Mouse (Mus musculus): Measurements from ENCODE around the gene Ift27. TPM values are rescaled to one million over a fixed set of nuclear protein-coding genes. Genes with fewer than 3 reads are reported as not detected.

Ift27 gene
- polyA plus RNA-seq (2014; fragmentation: Nextera tagmentation; extraction: Ambion mirVana), result 42.1 and 48.2 TPM in 2 replicates

- peak; percentile 94 for ATAC-seq (replicated peaks; ENCODE audit: insufficient number of reproducible peaks, low FRiP score, low TSS enrichment)
- Histone ChIP-seq H3K27ac (ENCODE audit: low read depth, low read length) (peak within 1 kb of the TSS; percentile 22; the same call in 1 of the 2 replicates), H3K4me1 (ENCODE audit: control insufficient read depth, insufficient read depth, low read length) (peaks cover 10% of the 10 kb centered on the region; the same call in 1 of the 2 replicates), H3K27me3 (ENCODE audit: control insufficient read depth, insufficient read depth, low read length) (no peaks in the 10 kb centered on the region), H3K36me3 (ENCODE audit: control insufficient read depth, insufficient read depth, low read length) (no peaks in the 10 kb centered on the region), H3K4me2 (peak within 1 kb of the TSS; percentile 96), H3K9me3 (replicated peaks; ENCODE audit: control insufficient read depth, low read length) (no peaks in the 10 kb centered on the region), H3K9ac (ENCODE audit: low read depth, low read length) (peak within 1 kb of the TSS; percentile 77), H3K4me3 (ENCODE audit: low read depth, low read length) (peak within 1 kb of the TSS; percentile 70)
- 2% methylated on average over 40 of the region's 40 CpGs for WGBS (ENCODE audit: insufficient replicate concordance)
Observed at GRCm38 (mm10) chr15:78173972-78174886, at the start of gene Ift27. Gene Ift27, minus strand, starts transcription at chr15:78174107.

GRCm38 (mm10) chr15:78215269-78215668 is 41.4 kb upstream of the Ift27 start:
- H3K4me1 ChIP-seq (ENCODE audit: control insufficient read depth, insufficient read depth, low read length), result no peaks in the 10 kb centered on the region
- no peak overlapping the region for H3K27ac ChIP-seq (ENCODE audit: low read depth, low read length)
- 0 out of 2 replicates have a peak, but pooled peaks cover 2% of the 10 kb centered on the region for H3K9me3 ChIP-seq (replicated peaks; ENCODE audit: control insufficient read depth, low read length)
- no peaks in the 10 kb centered on the region for H3K36me3 ChIP-seq (ENCODE audit: control insufficient read depth, insufficient read depth, low read length)
- H3K4me2 ChIP-seq, result no peak overlapping the region
- no peak for ATAC-seq (replicated peaks; ENCODE audit: insufficient number of reproducible peaks, low FRiP score, low TSS enrichment)
- no peak overlapping the region for H3K4me3 ChIP-seq (ENCODE audit: low read depth, low read length)
- H3K9ac ChIP-seq (ENCODE audit: low read depth, low read length), result no peak overlapping the region
- 81% methylated on average over 9 of the region's 9 CpGs for WGBS (ENCODE audit: insufficient replicate concordance)
- no peaks in the 10 kb centered on the region; the same call in 1 of the 2 replicates for H3K27me3 ChIP-seq (ENCODE audit: control insufficient read depth, insufficient read depth, low read length)

GRCm38 (mm10) chr15:78211367-78211766 is 37.5 kb upstream of the Ift27 start:
- Histone ChIP-seq H3K4me2 (no peak overlapping the region), H3K27me3 (ENCODE audit: control insufficient read depth, insufficient read depth, low read length) (no peaks in the 10 kb centered on the region), H3K4me1 (ENCODE audit: control insufficient read depth, insufficient read depth, low read length) (no peaks in the 10 kb centered on the region), H3K36me3 (ENCODE audit: control insufficient read depth, insufficient read depth, low read length) (no peaks in the 10 kb centered on the region), H3K9ac (ENCODE audit: low read depth, low read length) (no peak overlapping the region), H3K4me3 (ENCODE audit: low read depth, low read length) (no peak overlapping the region), H3K9me3 (replicated peaks; ENCODE audit: control insufficient read depth, low read length) (no peaks in the 10 kb centered on the region), H3K27ac (ENCODE audit: low read depth, low read length) (no peak overlapping the region)
- WGBS (ENCODE audit: insufficient replicate concordance), result 58% methylated on average over 8 of the region's 8 CpGs
- ATAC-seq (replicated peaks; ENCODE audit: insufficient number of reproducible peaks, low FRiP score, low TSS enrichment), result no peak

GRCm38 (mm10) chr15:78210203-78210602 is 36.3 kb upstream of the Ift27 start:
- Histone ChIP-seq H3K4me3 (ENCODE audit: low read depth, low read length) (no peak overlapping the region), H3K9me3 (replicated peaks; ENCODE audit: control insufficient read depth, low read length) (no peaks in the 10 kb centered on the region), H3K9ac (ENCODE audit: low read depth, low read length) (no peak overlapping the region), H3K27ac (ENCODE audit: low read depth, low read length) (no peak overlapping the region), H3K4me1 (ENCODE audit: control insufficient read depth, insufficient read depth, low read length) (no peaks in the 10 kb centered on the region), H3K4me2 (no peak overlapping the region), H3K36me3 (ENCODE audit: control insufficient read depth, insufficient read depth, low read length) (no peaks in the 10 kb centered on the region), H3K27me3 (ENCODE audit: control insufficient read depth, insufficient read depth, low read length) (peaks cover 6% of the 10 kb centered on the region; the same call in 1 of the 2 replicates)
- ATAC-seq (replicated peaks; ENCODE audit: insufficient number of reproducible peaks, low FRiP score, low TSS enrichment), result no peak
- 66% methylated on average over 4 of the region's 4 CpGs for WGBS (ENCODE audit: insufficient replicate concordance)

GRCm38 (mm10) chr15:78206312-78206711 is 32.4 kb upstream of the Ift27 start, which contains the start of gene Pvalb:
Gene Pvalb, minus strand, starts transcription at chr15:78206400.
- Histone ChIP-seq H3K4me1 (ENCODE audit: control insufficient read depth, insufficient read depth, low read length) (peaks cover 4% of the 10 kb centered on the region), H3K36me3 (ENCODE audit: control insufficient read depth, insufficient read depth, low read length) (no peaks in the 10 kb centered on the region), H3K9me3 (replicated peaks; ENCODE audit: control insufficient read depth, low read length) (no peaks in the 10 kb centered on the region), H3K4me2 (no peak within 1 kb of the TSS), H3K9ac (ENCODE audit: low read depth, low read length) (no peak within 1 kb of the TSS), H3K4me3 (ENCODE audit: low read depth, low read length) (no peak within 1 kb of the TSS), H3K27me3 (ENCODE audit: control insufficient read depth, insufficient read depth, low read length) (peaks cover 44% of the 10 kb centered on the region), H3K27ac (ENCODE audit: low read depth, low read length) (no peak within 1 kb of the TSS)
- 71% methylated on average over 7 of the region's 7 CpGs for WGBS (ENCODE audit: insufficient replicate concordance)
- no peak for ATAC-seq (replicated peaks; ENCODE audit: insufficient number of reproducible peaks, low FRiP score, low TSS enrichment)

- H3K36me3 ChIP-seq (ENCODE audit: control insufficient read depth, insufficient read depth, low read length), result no peaks in the 10 kb centered on the region
- peaks cover 49% of the 10 kb centered on the region for H3K27me3 ChIP-seq (ENCODE audit: control insufficient read depth, insufficient read depth, low read length)
- no peak overlapping the region for H3K9ac ChIP-seq (ENCODE audit: low read depth, low read length)
- peaks cover 4% of the 10 kb centered on the region for H3K4me1 ChIP-seq (ENCODE audit: control insufficient read depth, insufficient read depth, low read length)
- H3K4me2 ChIP-seq, result no peak overlapping the region
- WGBS (ENCODE audit: insufficient replicate concordance), result 33% methylated on average over 3 of the region's 3 CpGs
- H3K4me3 ChIP-seq (ENCODE audit: low read depth, low read length), result no peak overlapping the region
- H3K9me3 ChIP-seq (replicated peaks; ENCODE audit: control insufficient read depth, low read length), result no peaks in the 10 kb centered on the region
- no peak for ATAC-seq (replicated peaks; ENCODE audit: insufficient number of reproducible peaks, low FRiP score, low TSS enrichment)
- H3K27ac ChIP-seq (ENCODE audit: low read depth, low read length), result no peak overlapping the region
Observed at GRCm38 (mm10) chr15:78205192-78205591, 31.3 kb upstream of the Ift27 start.

- Histone ChIP-seq H3K27ac (ENCODE audit: low read depth, low read length) (no peak overlapping the region), H3K9me3 (replicated peaks; ENCODE audit: control insufficient read depth, low read length) (no peaks in the 10 kb centered on the region), H3K4me1 (ENCODE audit: control insufficient read depth, insufficient read depth, low read length) (peaks cover 4% of the 10 kb centered on the region), H3K4me2 (peak overlapping the region; percentile 60), H3K36me3 (ENCODE audit: control insufficient read depth, insufficient read depth, low read length) (no peaks in the 10 kb centered on the region), H3K4me3 (ENCODE audit: low read depth, low read length) (peak overlapping the region; percentile 26), H3K27me3 (ENCODE audit: control insufficient read depth, insufficient read depth, low read length) (peaks cover 56% of the 10 kb centered on the region), H3K9ac (ENCODE audit: low read depth, low read length) (no peak overlapping the region)
- WGBS (ENCODE audit: insufficient replicate concordance), result 2% methylated on average over 41 of the region's 41 CpGs
- 0 out of 2 replicates have a peak, but pooled peaks have one; percentile 39 for ATAC-seq (replicated peaks; ENCODE audit: insufficient number of reproducible peaks, low FRiP score, low TSS enrichment)
Observed at GRCm38 (mm10) chr15:78204053-78204847, 30.3 kb upstream of the Ift27 start.

GRCm38 (mm10) chr15:78195096-78195880 is 21.4 kb upstream of the Ift27 start:
- Histone ChIP-seq H3K36me3 (ENCODE audit: control insufficient read depth, insufficient read depth, low read length) (no peaks in the 10 kb centered on the region), H3K4me3 (ENCODE audit: low read depth, low read length) (no peak overlapping the region), H3K27me3 (ENCODE audit: control insufficient read depth, insufficient read depth, low read length) (peaks cover 21% of the 10 kb centered on the region), H3K9me3 (replicated peaks; ENCODE audit: control insufficient read depth, low read length) (no peaks in the 10 kb centered on the region), H3K9ac (ENCODE audit: low read depth, low read length) (no peak overlapping the region), H3K27ac (ENCODE audit: low read depth, low read length) (no peak overlapping the region), H3K4me1 (ENCODE audit: control insufficient read depth, insufficient read depth, low read length) (peaks cover 7% of the 10 kb centered on the region), H3K4me2 (peak overlapping the region; percentile 0; the same call in 1 of the 2 replicates)
- no peak for ATAC-seq (replicated peaks; ENCODE audit: insufficient number of reproducible peaks, low FRiP score, low TSS enrichment)
- WGBS (ENCODE audit: insufficient replicate concordance), result 43% methylated on average over 28 of the region's 28 CpGs

All from heart, embryonic 11.5 days (tissue).